Mouse (Mus musculus): ENCODE measurements around the gene Gm20388.

Gene Gm20388

DNA sequence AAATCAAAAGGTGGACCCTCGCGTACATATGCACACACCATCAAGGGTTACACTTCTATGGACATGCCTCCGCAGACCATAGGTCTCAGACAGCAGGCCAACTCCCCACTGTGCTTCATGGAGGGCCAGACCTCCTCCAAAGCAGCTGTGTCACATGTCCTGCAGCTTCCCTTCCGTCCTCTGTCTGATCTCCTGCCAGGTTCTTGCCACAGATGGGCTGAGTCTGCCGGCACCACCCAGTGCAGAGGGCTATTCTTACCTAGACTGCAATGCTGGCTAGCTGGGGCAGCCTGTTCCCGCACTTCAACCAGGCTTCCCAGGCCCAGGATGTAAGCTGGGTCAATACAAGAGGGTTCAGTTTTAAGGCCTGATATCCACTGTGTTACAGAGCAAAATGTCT is 4464.5 kb downstream of the Gm20388 start:
- peak; percentile 35 for DNase-seq (ENCODE audit: low read depth)

GRCm38 (mm10) chr8:124375727-124376126 is 4465.1 kb downstream of the Gm20388 start:
- DNase-seq (ENCODE audit: low read depth), result peak; percentile 25

DNA sequence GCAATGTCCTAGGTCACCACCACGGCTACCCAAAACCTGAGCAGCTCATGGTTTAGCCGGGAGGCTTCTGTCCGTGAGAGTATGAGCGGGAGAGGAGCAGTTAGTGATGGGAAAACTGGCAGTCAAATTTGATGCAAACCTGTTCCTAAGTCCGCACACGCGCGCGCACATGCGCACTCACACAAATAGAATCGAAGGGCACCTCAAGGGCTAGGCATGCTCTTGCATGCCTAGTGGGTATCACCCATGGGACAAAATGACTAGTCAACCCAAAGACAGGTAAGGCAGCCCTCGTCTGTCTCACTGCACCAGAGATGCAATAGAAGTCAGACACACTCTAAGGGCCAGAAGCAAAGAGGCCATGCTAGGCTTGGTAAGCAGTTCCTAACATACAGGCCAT is 4465.8 kb downstream of the Gm20388 start:
- no peak for DNase-seq (ENCODE audit: low read depth)

- no peak for DNase-seq (ENCODE audit: low read depth)
These were observed 4468.6 kb downstream of the Gm20388 start for GRCm38 (mm10) chr8:124379289-124379688.

- no peak for DNase-seq (ENCODE audit: low read depth)
These were observed 4471.6 kb downstream of the Gm20388 start for GRCm38 (mm10) chr8:124382235-124382634.

DNA sequence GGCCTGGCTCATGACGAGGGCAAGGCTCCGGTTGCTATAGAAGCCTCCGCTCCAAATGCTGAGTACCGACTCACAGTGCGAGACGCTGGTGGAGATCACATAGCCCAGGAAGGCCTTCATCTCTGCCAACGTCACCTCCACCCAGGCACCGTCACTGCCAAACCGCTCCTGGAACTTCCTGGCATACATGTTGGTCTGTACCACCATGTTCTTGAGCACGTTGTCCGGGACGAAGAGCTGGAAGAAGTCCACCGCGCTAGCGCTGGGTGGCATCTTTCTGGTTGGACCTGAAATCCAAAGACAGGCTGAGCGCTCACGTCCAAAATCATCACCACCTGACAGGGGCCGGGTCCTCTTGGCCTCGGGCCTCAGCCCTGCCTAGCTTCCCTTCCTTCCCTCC is 4473.7 kb downstream of the Gm20388 start:
- no peak for DNase-seq (ENCODE audit: low read depth)

GRCm38 (mm10) chr8:124386225-124386899 is 4475.7 kb downstream of the Gm20388 start:
- DNase-seq (ENCODE audit: low read depth), result peak; percentile 47

- no peak for DNase-seq (ENCODE audit: low read depth)
These were observed 4478.9 kb downstream of the Gm20388 start for GRCm38 (mm10) chr8:124389495-124389894.

- no peak for DNase-seq (ENCODE audit: low read depth)
These were observed 4480.6 kb downstream of the Gm20388 start for GRCm38 (mm10) chr8:124391191-124391590.

GRCm38 (mm10) chr8:124392271-124393012 is 4481.8 kb downstream of the Gm20388 start:
- no peak for DNase-seq (ENCODE audit: low read depth)

DNA sequence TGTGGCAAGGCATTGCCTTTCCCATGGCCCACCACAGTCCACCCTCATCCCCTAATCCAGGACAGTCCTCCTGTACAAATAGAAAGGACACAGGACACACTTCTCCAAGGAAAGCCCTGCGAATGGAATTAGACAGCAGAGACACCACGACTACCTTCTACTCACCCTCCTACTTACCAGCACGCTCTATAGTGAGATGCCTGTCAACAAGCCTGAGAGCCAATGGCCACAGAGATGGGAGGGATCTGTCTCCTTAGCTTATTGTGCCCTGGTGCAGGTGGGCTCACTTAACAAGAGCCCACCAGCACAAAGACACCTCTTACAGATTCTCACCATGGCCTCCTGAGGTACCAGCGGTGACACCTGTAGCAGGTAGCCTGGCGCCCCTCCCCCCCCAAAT is 4482.4 kb downstream of the Gm20388 start:
- DNase-seq (ENCODE audit: low read depth), result no peak

DNA sequence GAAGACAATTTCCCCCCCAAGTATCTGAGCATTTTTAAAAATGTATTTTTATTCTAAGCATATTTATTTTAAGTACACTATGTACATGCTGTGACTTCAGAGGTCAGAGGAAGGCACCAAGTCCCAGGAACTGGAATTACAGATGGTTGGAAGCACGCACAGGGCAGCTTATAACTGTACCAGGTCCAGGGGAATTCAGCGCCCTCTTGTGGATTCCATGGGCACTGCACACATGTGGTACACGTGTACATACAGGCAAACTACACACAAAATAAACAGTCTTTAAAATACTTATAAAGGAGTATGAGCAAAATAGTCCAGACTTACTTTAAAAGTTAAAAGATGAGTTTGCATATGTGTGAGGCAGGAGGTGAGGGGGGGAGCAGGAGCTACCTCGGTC is 4483.3 kb downstream of the Gm20388 start:
- DNase-seq (ENCODE audit: low read depth), result peak; percentile 37

DNA sequence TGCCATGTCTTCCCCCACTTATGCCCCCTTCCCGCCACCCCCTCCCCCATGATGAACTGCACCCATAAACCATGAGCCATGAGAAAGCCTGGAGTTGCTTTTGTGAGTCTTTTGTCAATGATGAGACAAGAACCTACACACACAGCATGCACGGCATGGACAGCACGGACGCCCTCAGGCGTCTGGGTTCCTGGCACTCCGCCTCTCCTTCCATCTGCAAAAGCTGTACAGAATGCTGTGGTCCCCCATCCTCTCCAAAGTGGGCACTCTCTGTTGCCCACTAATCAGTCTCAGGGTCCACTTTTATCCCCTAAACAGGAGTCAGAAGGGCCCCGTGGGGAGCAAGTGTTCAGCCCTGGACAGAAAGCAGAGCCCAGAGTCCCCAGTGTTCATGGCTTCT is 4484.3 kb downstream of the Gm20388 start:
- no peak for DNase-seq (ENCODE audit: low read depth)

Data from NIH3T3 (cell line).